Mouse (Mus musculus) MEL (cell line): Measurements from ENCODE around the gene Plau. TPM values are rescaled to one million over a fixed set of nuclear protein-coding genes. Genes with fewer than 3 reads are reported as not detected.

ENCODE experiments used
- DNase-seq: peaks from one replicate; pipeline ENCODE4 v3.0.0; 2011; ENCODE audit warnings: low read depth, low spot score
- H3K27ac ChIP-seq: 2 replicates; pipeline ENCODE4 v1.5.1; 2012; ENCODE audit warnings: low read depth, mild to moderate bottlenecking, control low read depth, low read length, moderate library complexity; ENCODE audit not compliant: control insufficient read depth
- H3K27me3 ChIP-seq, 2 experiments: fragments of 150-350 bp in 1 of 2; sonication (generic) in 1 of 2; 2 replicates each; pipeline ENCODE4 v1.6.1; 2012; ENCODE audit warnings: low read length in 2 of 2, mild to moderate bottlenecking in 2 of 2, improper control_type of control experiment in 1 of 2, moderate library complexity in 1 of 2; ENCODE audit not compliant: insufficient read depth in 2 of 2, control insufficient read depth in 1 of 2
- H3K36me3 ChIP-seq, 2 experiments: 2 replicates each; pipeline ENCODE4 v1.6.1; 2012 to 2014; ENCODE audit warnings: low read length in 2 of 2, improper control_type of control experiment in 1 of 2, inconsistent platforms in 1 of 2, mild to moderate bottlenecking in 1 of 2; ENCODE audit not compliant: insufficient read depth in 2 of 2, control insufficient read depth in 1 of 2
- H3K4me1 ChIP-seq, 2 experiments: fragments of 150-350 bp in 1 of 2; sonication (generic) in 1 of 2; 2 replicates each; pipeline ENCODE4 v1.6.1; 2012; ENCODE audit warnings: low read length in 2 of 2, improper control_type of control experiment in 1 of 2, mild to moderate bottlenecking in 1 of 2; ENCODE audit not compliant: insufficient read depth in 2 of 2, control insufficient read depth in 1 of 2
- H3K4me3 ChIP-seq, 2 experiments: fragments of 150-350 bp in 1 of 2; sonication (generic) in 1 of 2; 2 replicates each; pipeline ENCODE4 v1.5.1; 2012; ENCODE audit warnings: low read depth in 2 of 2, low read length in 2 of 2, mild to moderate bottlenecking in 2 of 2, moderate library complexity in 2 of 2, control low read depth in 1 of 2, improper control_type of control experiment in 1 of 2; ENCODE audit not compliant: control insufficient read depth in 1 of 2, insufficient read depth in 1 of 2
- H3K79me2 ChIP-seq: 2 replicates; pipeline ENCODE4 v1.6.1; 2012; ENCODE audit warnings: mild to moderate bottlenecking, low read length, moderate library complexity; ENCODE audit not compliant: control insufficient read depth, poor library complexity, insufficient read depth
- H3K9ac ChIP-seq: 2 replicates; pipeline ENCODE4 v1.6.1; 2012; ENCODE audit warnings: low read depth, mild to moderate bottlenecking, control low read depth, low read length, moderate library complexity; ENCODE audit not compliant: control insufficient read depth, poor library complexity, severe bottlenecking
- H3K9me3 ChIP-seq: fragments of 150-350 bp; sonication (generic); replicated peaks from 2 replicates; pipeline ENCODE4 v1.6.1; 2012; ENCODE audit warnings: mild to moderate bottlenecking, low read length, improper control_type of control experiment, moderate library complexity; ENCODE audit not compliant: insufficient read depth
- BHLHE40 ChIP-seq: IDR thresholded peaks from 2 replicates; pipeline ENCODE4 v1.6.1; 2012; ENCODE audit warnings: low read depth, mild to moderate bottlenecking, inconsistent platforms, low read length, improper control_type of control experiment, borderline replicate concordance
- CHD1 ChIP-seq: IDR thresholded peaks from 2 replicates; pipeline ENCODE4 v1.6.1; 2012; ENCODE audit warnings: low read depth, mild to moderate bottlenecking, inconsistent platforms, low read length, improper control_type of control experiment
- CHD2 ChIP-seq: IDR thresholded peaks from 2 replicates; pipeline ENCODE4 v1.6.1; 2011; ENCODE audit warnings: low read length, improper control_type of control experiment
- E2F4 ChIP-seq: IDR thresholded peaks from 2 replicates; pipeline ENCODE4 v1.6.1; 2011; ENCODE audit warnings: low read depth, low read length, improper control_type of control experiment, borderline replicate concordance
- ELF1 ChIP-seq: IDR thresholded peaks from 2 replicates; pipeline ENCODE4 v1.6.1; 2014; ENCODE audit warnings: low read depth, mild to moderate bottlenecking, inconsistent platforms, low read length, improper control_type of control experiment, moderate library complexity
- EP300 ChIP-seq, 2 experiments: IDR thresholded peaks; 2 replicates each; pipeline ENCODE4 v1.6.1; 2011; ENCODE audit warnings: improper control_type of control experiment in 2 of 2, low read length in 2 of 2, low read depth in 1 of 2, mild to moderate bottlenecking in 1 of 2
- GABPA ChIP-seq: IDR thresholded peaks from 2 replicates; pipeline ENCODE4 v1.6.1; 2012; ENCODE audit warnings: low read depth, mild to moderate bottlenecking, inconsistent platforms, low read length, improper control_type of control experiment, moderate library complexity
- GATA1 ChIP-seq: IDR thresholded peaks from 2 replicates; pipeline ENCODE4 v1.6.1; 2011; ENCODE audit warnings: low read depth, low read length, improper control_type of control experiment
- JUND ChIP-seq: IDR thresholded peaks from 2 replicates; pipeline ENCODE4 v1.6.1; 2011; ENCODE audit warnings: low read depth, mild to moderate bottlenecking, improper control_type of control experiment, low read length
- MAFK ChIP-seq: IDR thresholded peaks from 2 replicates; pipeline ENCODE4 v1.6.1; 2011; ENCODE audit warnings: low read depth, mild to moderate bottlenecking, low read length, improper control_type of control experiment, borderline replicate concordance
- MAZ ChIP-seq: IDR thresholded peaks from 2 replicates; pipeline ENCODE4 v1.6.1; 2012; ENCODE audit warnings: low read depth, mild to moderate bottlenecking, inconsistent platforms, low read length, improper control_type of control experiment
- MEF2A ChIP-seq: IDR thresholded peaks from 2 replicates; pipeline ENCODE4 v1.6.1; 2014; ENCODE audit warnings: low read depth, mild to moderate bottlenecking, inconsistent platforms, low read length, improper control_type of control experiment; ENCODE audit not compliant: poor library complexity, insufficient replicate concordance, severe bottlenecking; ENCODE audit errors: extremely low read depth
- MYB ChIP-seq: IDR thresholded peaks from 2 replicates; pipeline ENCODE4 v1.6.1; 2011; ENCODE audit warnings: mild to moderate bottlenecking, low read depth, low read length, improper control_type of control experiment
- MYC ChIP-seq: IDR thresholded peaks from 2 replicates; pipeline ENCODE4 v1.6.1; 2011; ENCODE audit warnings: low read depth, mild to moderate bottlenecking, low read length, improper control_type of control experiment, moderate library complexity
- NELFE ChIP-seq: IDR thresholded peaks from 2 replicates; pipeline ENCODE4 v1.6.1; 2011; ENCODE audit warnings: low read depth, low read length, improper control_type of control experiment
- NRF1 ChIP-seq: IDR thresholded peaks from 2 replicates; pipeline ENCODE4 v1.6.1; 2014; ENCODE audit warnings: low read depth, mild to moderate bottlenecking, inconsistent platforms, low read length, improper control_type of control experiment, moderate library complexity; ENCODE audit not compliant: poor library complexity, insufficient read depth, severe bottlenecking
- POLR2AphosphoS2 ChIP-seq: IDR thresholded peaks from 2 replicates; pipeline ENCODE4 v1.6.1; 2011; ENCODE audit warnings: low read length, improper control_type of control experiment
- POLR2AphosphoS5 ChIP-seq: IDR thresholded peaks from 2 replicates; pipeline ENCODE4 v1.6.1; 2012; ENCODE audit warnings: low read depth, borderline replicate concordance, mild to moderate bottlenecking, inconsistent platforms, low read length, moderate library complexity, mixed read lengths
- RAD21 ChIP-seq: IDR thresholded peaks from 2 replicates; pipeline ENCODE4 v1.6.1; 2011; ENCODE audit warnings: mild to moderate bottlenecking, low read depth, low read length, improper control_type of control experiment
- SIN3A ChIP-seq: IDR thresholded peaks from 2 replicates; pipeline ENCODE4 v1.6.1; 2012; ENCODE audit warnings: low read length, improper control_type of control experiment, inconsistent platforms
- TAL1 ChIP-seq: IDR thresholded peaks from 2 replicates; pipeline ENCODE4 v1.6.1; 2012; ENCODE audit warnings: mild to moderate bottlenecking, inconsistent platforms, low read length, moderate library complexity, mixed read lengths
- TBP ChIP-seq: IDR thresholded peaks from 2 replicates; pipeline ENCODE4 v1.8.0; 2011; ENCODE audit warnings: low read depth, low read length, improper control_type of control experiment
- TCF12 ChIP-seq: IDR thresholded peaks from 2 replicates; pipeline ENCODE4 v1.6.1; 2014; ENCODE audit warnings: low read depth, mild to moderate bottlenecking, inconsistent platforms, low read length, improper control_type of control experiment, moderate library complexity
- USF2 ChIP-seq, 2 experiments: IDR thresholded peaks; 2 replicates each; pipeline ENCODE4 v1.6.1; 2011 to 2012; ENCODE audit warnings: improper control_type of control experiment in 2 of 2, low read length in 2 of 2, borderline replicate concordance in 1 of 2, inconsistent platforms in 1 of 2, low read depth in 1 of 2, mild to moderate bottlenecking in 1 of 2; ENCODE audit not compliant: insufficient read depth in 1 of 2
- ZKSCAN1 ChIP-seq: IDR thresholded peaks from 2 replicates; pipeline ENCODE4 v1.6.1; 2012; ENCODE audit warnings: low read depth, mild to moderate bottlenecking, inconsistent platforms, low read length, improper control_type of control experiment, moderate library complexity
- polyA plus RNA-seq, 2 experiments: library from polyadenylated mRNA; stranded (reverse) in 1 of 2; unstranded in 1 of 2; fragments of >175 nt in 1 of 2; fragments of >200 nt in 1 of 2; gene quantifications; 2 replicates each; pipeline versions ENCODE4 v1.2.1 to v1.2.4; 2012; ENCODE audit warnings: low replicate concordance in 2 of 2, low read depth in 1 of 2; ENCODE audit not compliant: insufficient read length in 2 of 2, insufficient read depth in 1 of 2, missing spikeins in 1 of 2
- total RNA-seq: library from RNA; depleted of rRNA; stranded (reverse); fragments of 300-350 nt; gene quantifications from 2 replicates; pipeline ENCODE4 v1.2.3, GENCODE M21; 2012

Gene Plau
- total and polyA plus RNA-seq, 3 experiments, result 0.04 TPM; not detected in 2

GRCm38 (mm10) chr14:20790445-20790844 is 46.0 kb upstream of the Plau start:
- Histone ChIP-seq H3K36me3 (peaks cover 3 to 18% of the 10 kb centered on the region in 2 experiments), H3K4me1 (peaks cover 1 to 16% of the 10 kb centered on the region in 2 experiments), H3K27me3 (no peaks in the 10 kb centered on the region), H3K9ac (no peak overlapping the region), H3K79me2 (peaks cover 11% of the 10 kb centered on the region), H3K9me3 (no peaks in the 10 kb centered on the region), H3K27ac (no peak overlapping the region), H3K4me3 (no peak overlapping the region)
- no peak for DNase-seq
- TF ChIP-seq MAFK (no peak), BHLHE40 (no peak), ELF1 (no peak), TCF12 (no peak), MEF2A (no peak), GABPA (no peak), MYB (no peak), E2F4 (no peak), MYC (no peak), POLR2AphosphoS2 (no peak), TBP (no peak), POLR2AphosphoS5 (no peak), CHD2 (no peak), JUND (no peak), EP300 (IDR thresholded peaks at IDR 0.05; ENCODE audit: low read depth in 1 of 2, low read length in 2 of 2) (no peak)

- H3K9me3 ChIP-seq, result no peaks in the 10 kb centered on the region
- H3K27ac ChIP-seq, result no peak overlapping the region
- H3K9ac ChIP-seq, result no peak overlapping the region
- H3K36me3 ChIP-seq, result peaks cover 2 to 17% of the 10 kb centered on the region in 2 experiments
- no peak for DNase-seq
- peaks cover 1 to 14% of the 10 kb centered on the region in 2 experiments; a peak in 2 of 4 replicates for H3K4me1 ChIP-seq
- H3K79me2 ChIP-seq, result peaks cover 11% of the 10 kb centered on the region
- no peak for TF ChIP-seq POLR2AphosphoS2
- TF ChIP-seq ELF1, result no peak
- no peak for TF ChIP-seq TCF12
- TF ChIP-seq MEF2A, result no peak
- no peak for TF ChIP-seq CHD1
- TF ChIP-seq GATA1, result no peak
- TF ChIP-seq TAL1, result no peak
- TF ChIP-seq BHLHE40, result no peak
- TF ChIP-seq SIN3A, result no peak
- TF ChIP-seq NRF1, result no peak
- no peak for TF ChIP-seq USF2 (IDR thresholded peaks at IDR 0.05; ENCODE audit: borderline replicate concordance in 1 of 2, insufficient read depth in 1 of 2, low read depth in 1 of 2, low read length in 2 of 2)
- no peak for TF ChIP-seq ZKSCAN1
- no peak for TF ChIP-seq RAD21
- TF ChIP-seq MYC, result no peak
- no peak for TF ChIP-seq MAZ
- no peak for TF ChIP-seq NELFE
- no peaks in the 10 kb centered on the region for H3K27me3 ChIP-seq
- H3K4me3 ChIP-seq, result no peak overlapping the region
These were observed 45.5 kb upstream of the Plau start for GRCm38 (mm10) chr14:20790996-20791395.
